Mouse (Mus musculus) granulocyte monocyte progenitor cell, adult 5-6 weeks (primary cell): Measurements from ENCODE around the gene Unc5c. TPM values are rescaled to one million over a fixed set of nuclear protein-coding genes. Genes with fewer than 3 reads are reported as not detected.

Source experiments
- ATAC-seq: replicated peaks from 2 replicates; pipeline ENCODE4 v1.8.0; 2016; ENCODE audit warnings: mild to moderate bottlenecking, moderate TSS enrichment, inconsistent platforms; ENCODE audit not compliant: poor library complexity, severe bottlenecking
- total RNA-seq, 2 experiments: library from RNA; stranded (forward) in 1 of 2; stranded (reverse) in 1 of 2; fragments of 200-712, 200-1000 nt in 1 of 2; fragments of >200 nt in 1 of 2; fragmentation: Nextera tagmentation in 1 of 2; gene quantifications; 2 replicates each; pipeline ENCODE4 v1.2.3; 2014 to 2017

Unc5c gene
- total RNA-seq, 2 experiments from 2014 or later: not detected

GRCm38 (mm10) chr3:141691418-141691817 is 226.4 kb downstream of the Unc5c start:
- peak; percentile 79 for ATAC-seq

GRCm38 (mm10) chr3:141691846-141692245 is 226.8 kb downstream of the Unc5c start:
- ATAC-seq: no peak

- peak; percentile 46; the same call in 1 of the 2 replicates for ATAC-seq
Measured at GRCm38 (mm10) chr3:141699177-141699576, 234.2 kb downstream of the Unc5c start.

- ATAC-seq: peak; percentile 35
Measured at GRCm38 (mm10) chr3:141701381-141701909, 236.4 kb downstream of the Unc5c start.

GRCm38 (mm10) chr3:141711601-141712000 is 246.6 kb downstream of the Unc5c start:
- no peak for ATAC-seq

GRCm38 (mm10) chr3:141716371-141716770 is 251.4 kb downstream of the Unc5c start:
- no peak for ATAC-seq

- ATAC-seq: no peak
Measured at GRCm38 (mm10) chr3:141719050-141719449, 254.0 kb downstream of the Unc5c start.

- ATAC-seq: no peak
Measured at GRCm38 (mm10) chr3:141724499-141724898, 259.5 kb downstream of the Unc5c start.

GRCm38 (mm10) chr3:141725432-141725831 is 260.4 kb downstream of the Unc5c start:
- no peak for ATAC-seq

- ATAC-seq: no peak
Measured at GRCm38 (mm10) chr3:141733844-141734243, 268.8 kb downstream of the Unc5c start.

- no peak for ATAC-seq
Measured at GRCm38 (mm10) chr3:141735285-141735684, 270.3 kb downstream of the Unc5c start.

- ATAC-seq: peak; percentile 98
Measured at GRCm38 (mm10) chr3:141745322-141745721, 280.3 kb downstream of the Unc5c start.

- ATAC-seq: no peak
Measured at GRCm38 (mm10) chr3:141748694-141749381, 283.8 kb downstream of the Unc5c start.

GRCm38 (mm10) chr3:141752172-141752571 is 287.2 kb downstream of the Unc5c start:
- ATAC-seq: no peak

- ATAC-seq: no peak
Measured at GRCm38 (mm10) chr3:141757259-141757658, 292.2 kb downstream of the Unc5c start.

GRCm38 (mm10) chr3:141778411-141778919 is 313.4 kb downstream of the Unc5c start:
- ATAC-seq: peak; percentile 44

- no peak for ATAC-seq
Measured at GRCm38 (mm10) chr3:141779186-141779585, 314.2 kb downstream of the Unc5c start.

GRCm38 (mm10) chr3:141782553-141782952 is 317.5 kb downstream of the Unc5c start:
- ATAC-seq: no peak

GRCm38 (mm10) chr3:141791026-141791780 is 326.2 kb downstream of the Unc5c start:
- ATAC-seq: no peak

GRCm38 (mm10) chr3:141792106-141792505 is 327.1 kb downstream of the Unc5c start:
- ATAC-seq: no peak; the same call in 1 of the 2 replicates

- ATAC-seq: no peak
Measured at GRCm38 (mm10) chr3:141793755-141794154, 328.7 kb downstream of the Unc5c start.
